Mouse (Mus musculus): ENCODE measurements around the gene BC005537.

DNA sequence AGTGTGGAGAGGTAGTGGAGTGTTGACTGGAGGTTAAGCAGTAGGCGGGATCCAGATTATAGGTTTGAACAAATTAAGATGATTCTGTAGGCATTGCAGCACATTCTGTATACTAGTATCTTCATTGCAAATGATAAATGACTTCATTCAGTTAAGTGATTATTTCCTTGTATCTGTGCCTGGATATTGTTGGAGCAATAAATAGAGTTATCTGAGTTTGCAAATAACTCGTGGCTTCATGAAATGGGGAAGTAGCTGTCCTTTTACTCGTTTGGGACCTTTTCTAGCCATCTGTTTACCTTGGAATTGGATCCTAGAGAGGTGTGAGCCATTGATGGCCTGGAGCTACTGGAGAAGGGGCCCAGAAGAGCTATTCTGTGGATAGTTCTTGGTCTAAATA lies 38.4 kb downstream of the BC005537 start:
- TF ChIP-seq CTCF (IDR thresholded peaks at IDR 0.05; ENCODE audit: low read depth) (no peak), EP300 (IDR thresholded peaks at IDR 0.05; ENCODE audit: low read depth) (no peak)
